Mouse (Mus musculus) midbrain, embryonic 14.5 days (tissue): ENCODE results near the gene 4931428L18Rik. TPM values are rescaled to one million over a fixed set of nuclear protein-coding genes. Genes with fewer than 3 reads are reported as not detected.

ENCODE experiments used
- ATAC-seq: fragments of 200-750 bp; cut with Nextera tagmentation; 2 replicates; pipeline ENCODE4 v1.8.0; 2017; ENCODE audit warnings: moderate number of reproducible peaks, moderate library complexity; ENCODE audit not compliant: low FRiP score, low TSS enrichment
- DNase-seq: peaks from one replicate; pipeline ENCODE4 v3.0.0-alpha.2; 2015
- H3K27ac ChIP-seq: fragments of 300-500 bp; sonication (generic); replicated peaks from 2 replicates; pipeline ENCODE4 v1.5.1; 2014; ENCODE audit warnings: mild to moderate bottlenecking, low read depth, low read length, moderate library complexity
- H3K27me3 ChIP-seq: fragments of 300-500 bp; sonication (generic); 2 replicates; pipeline ENCODE4 v1.6.1; 2014; ENCODE audit warnings: low read length, control low read depth, mixed read lengths; ENCODE audit not compliant: control insufficient read depth, insufficient read depth
- H3K36me3 ChIP-seq: fragments of 300-500 bp; sonication (generic); 2 replicates; pipeline ENCODE4 v1.6.1; 2014; ENCODE audit warnings: low read length, control low read depth; ENCODE audit not compliant: control insufficient read depth, insufficient read depth
- H3K4me1 ChIP-seq: fragments of 300-500 bp; sonication (generic); 2 replicates; pipeline ENCODE4 v1.6.1; 2014; ENCODE audit warnings: mild to moderate bottlenecking, antibody characterized with exemption, low read length, control low read depth; ENCODE audit not compliant: control insufficient read depth, insufficient read depth
- H3K4me2 ChIP-seq: fragments of 300-500 bp; sonication (generic); 2 replicates; pipeline ENCODE4 v1.6.1; 2014; ENCODE audit warnings: mild to moderate bottlenecking, low read length, moderate library complexity
- H3K4me3 ChIP-seq: fragments of 300-500 bp; sonication (generic); replicated peaks from 2 replicates; pipeline ENCODE4 v1.5.1; 2014; ENCODE audit warnings: low read depth, low read length
- H3K9ac ChIP-seq: fragments of 300-500 bp; sonication (generic); replicated peaks from 2 replicates; pipeline ENCODE4 v1.6.1; 2014; ENCODE audit warnings: mild to moderate bottlenecking, low read length, moderate library complexity
- H3K9me3 ChIP-seq: fragments of 300-500 bp; sonication (generic); 2 replicates; pipeline ENCODE4 v1.6.1; 2016; ENCODE audit warnings: low read length, control low read depth, mixed read lengths; ENCODE audit not compliant: control insufficient read depth
- WGBS: fragments of 180-500 bp; shearing (Covaris S2); extraction: QIAGEN DNeasy Blood & Tissue Kit; methylation state at CpG from one replicate; pipeline ENCODE4 v1.1.7; 2014; 5-methylcytosine and 5-hydroxymethylcytosine counted together
- polyA plus RNA-seq: library from polyadenylated mRNA; unstranded; fragments of >200 nt; fragmentation: Nextera tagmentation; extraction: Ambion mirVana; gene quantifications from 2 replicates; pipeline ENCODE4 v1.2.1, GENCODE M21; 2014

4931428L18Rik gene
- polyA plus RNA-seq, 1 experiment from 2014 or later, result not detected

- Histone ChIP-seq H3K27me3 (no peaks in the 10 kb centered on the region), H3K36me3 (no peaks in the 10 kb centered on the region), H3K9me3 (no peaks in the 10 kb centered on the region), H3K9ac (no peak overlapping the region), H3K4me3 (no peak overlapping the region), H3K4me1 (no peaks in the 10 kb centered on the region), H3K27ac (no peak overlapping the region), H3K4me2 (no peak overlapping the region)
- ATAC-seq (no peak), DNase-seq (peak; percentile 3)
- 81% methylated on average over 2 of the region's 2 CpGs for WGBS
Measured at GRCm38 (mm10) chr1:31058861-31059351, 163.6 kb downstream of the 4931428L18Rik start.

DNA sequence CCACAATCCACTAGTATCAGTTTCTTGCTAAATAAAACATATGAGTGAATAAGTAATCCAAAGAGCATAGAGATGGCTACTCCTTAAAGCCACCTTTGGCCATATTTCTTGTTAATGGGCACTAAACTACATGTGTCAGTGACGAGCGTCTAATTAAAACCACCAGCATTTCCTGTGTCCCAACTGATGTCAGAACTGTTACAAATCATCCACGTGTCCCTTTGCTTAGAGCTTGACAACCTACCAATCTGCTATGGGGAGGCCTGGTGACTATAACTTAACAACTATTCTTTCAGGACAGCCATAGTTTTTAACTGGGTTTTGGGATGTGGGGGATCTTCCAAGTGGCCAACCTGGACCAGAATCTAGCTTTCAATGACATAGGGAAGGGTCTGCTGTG is 164.3 kb downstream of the 4931428L18Rik start:
- 86% methylated on average over 3 of the region's 3 CpGs for WGBS
- ATAC-seq (no peak), DNase-seq (no peak)
- Histone ChIP-seq H3K4me1 (no peaks in the 10 kb centered on the region), H3K4me2 (no peak overlapping the region), H3K36me3 (no peaks in the 10 kb centered on the region), H3K9me3 (no peaks in the 10 kb centered on the region), H3K9ac (no peak overlapping the region), H3K27me3 (no peaks in the 10 kb centered on the region), H3K4me3 (no peak overlapping the region), H3K27ac (no peak overlapping the region)

- H3K4me2 ChIP-seq, result no peak overlapping the region
- no peak overlapping the region for H3K4me3 ChIP-seq
- DNase-seq, result no peak
- no peak overlapping the region for H3K27ac ChIP-seq
- ATAC-seq, result no peak
- 93% methylated on average over 5 of the region's 5 CpGs for WGBS
- no peaks in the 10 kb centered on the region for H3K9me3 ChIP-seq
- no peaks in the 10 kb centered on the region for H3K27me3 ChIP-seq
- H3K36me3 ChIP-seq, result no peaks in the 10 kb centered on the region
- H3K9ac ChIP-seq, result no peak overlapping the region
- no peaks in the 10 kb centered on the region for H3K4me1 ChIP-seq
Measured at GRCm38 (mm10) chr1:31051370-31051921, 171.0 kb downstream of the 4931428L18Rik start.

DNA sequence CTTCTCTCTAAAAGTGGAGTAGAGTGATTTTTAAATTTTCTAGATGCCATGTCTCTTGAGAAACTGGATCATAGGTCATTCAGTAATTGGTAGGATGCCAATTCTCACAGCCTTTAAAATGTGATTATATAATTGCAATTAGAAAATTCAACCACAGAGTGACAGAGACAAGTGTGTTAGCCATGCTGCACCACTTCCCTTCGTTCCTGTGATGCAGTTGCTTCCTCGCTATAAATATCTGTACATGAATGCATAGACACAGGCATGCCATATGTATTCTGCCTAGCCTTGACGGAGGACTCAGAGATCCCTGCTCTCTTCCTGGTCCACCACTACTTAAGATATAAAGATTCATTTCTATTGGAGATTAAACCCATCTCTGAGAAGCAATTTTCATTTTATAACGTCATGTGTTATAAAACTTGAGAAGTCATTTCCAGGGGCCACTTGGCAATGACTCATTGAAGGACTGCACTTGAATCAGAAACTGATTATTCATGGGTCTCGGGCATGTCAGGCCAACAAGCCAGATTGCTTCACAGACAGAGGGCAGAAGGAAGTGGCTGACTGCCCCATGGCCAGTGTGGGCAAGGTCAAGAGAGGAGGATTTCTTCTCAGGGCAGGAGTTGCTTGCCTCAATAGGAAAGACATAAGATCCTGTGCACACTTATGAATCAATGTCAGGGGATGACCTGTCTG is 172.4 kb downstream of the 4931428L18Rik start:
- DNase-seq (no peak), ATAC-seq (no peak)
- Histone ChIP-seq H3K4me3 (no peak overlapping the region), H3K4me2 (no peak overlapping the region), H3K4me1 (no peaks in the 10 kb centered on the region), H3K27ac (no peak overlapping the region), H3K27me3 (no peaks in the 10 kb centered on the region), H3K9ac (no peak overlapping the region), H3K9me3 (no peaks in the 10 kb centered on the region), H3K36me3 (no peaks in the 10 kb centered on the region)
- 89% methylated on average over 5 of the region's 5 CpGs for WGBS

GRCm38 (mm10) chr1:31043208-31043607 is 179.3 kb downstream of the 4931428L18Rik start:
- DNase-seq (no peak), ATAC-seq (no peak)
- Histone ChIP-seq H3K27me3 (no peaks in the 10 kb centered on the region), H3K9me3 (no peaks in the 10 kb centered on the region), H3K4me3 (no peak overlapping the region), H3K4me1 (no peaks in the 10 kb centered on the region), H3K4me2 (no peak overlapping the region), H3K27ac (no peak overlapping the region), H3K36me3 (no peaks in the 10 kb centered on the region), H3K9ac (no peak overlapping the region)
- WGBS, result 89% methylated on average over 3 of the region's 3 CpGs

- Histone ChIP-seq H3K36me3 (no peaks in the 10 kb centered on the region), H3K9ac (no peak overlapping the region), H3K4me3 (no peak overlapping the region), H3K4me2 (no peak overlapping the region), H3K27me3 (no peaks in the 10 kb centered on the region), H3K4me1 (no peaks in the 10 kb centered on the region), H3K9me3 (no peaks in the 10 kb centered on the region), H3K27ac (no peak overlapping the region)
- 93% methylated on average over 4 of the region's 4 CpGs for WGBS
- ATAC-seq, result no peak
- DNase-seq, result no peak
Measured at GRCm38 (mm10) chr1:31042793-31043192, 179.7 kb downstream of the 4931428L18Rik start.

GRCm38 (mm10) chr1:31033851-31034534 is 188.5 kb downstream of the 4931428L18Rik start:
- Histone ChIP-seq H3K9me3 (no peaks in the 10 kb centered on the region), H3K36me3 (no peaks in the 10 kb centered on the region), H3K4me2 (no peak overlapping the region), H3K4me1 (no peaks in the 10 kb centered on the region), H3K27ac (no peak overlapping the region), H3K27me3 (no peaks in the 10 kb centered on the region), H3K9ac (no peak overlapping the region), H3K4me3 (no peak overlapping the region)
- no peak for DNase-seq
- ATAC-seq, result no peak
- 77% methylated on average over 2 of the region's 2 CpGs for WGBS

- Histone ChIP-seq H3K4me2 (no peak overlapping the region), H3K9ac (no peak overlapping the region), H3K4me1 (no peaks in the 10 kb centered on the region), H3K9me3 (no peaks in the 10 kb centered on the region), H3K36me3 (no peaks in the 10 kb centered on the region), H3K27me3 (no peaks in the 10 kb centered on the region), H3K27ac (no peak overlapping the region), H3K4me3 (no peak overlapping the region)
- 86% methylated on average over 2 of the region's 2 CpGs for WGBS
- ATAC-seq, result no peak
- DNase-seq, result no peak
Measured at GRCm38 (mm10) chr1:31032351-31032750, 190.1 kb downstream of the 4931428L18Rik start.

GRCm38 (mm10) chr1:31023173-31023572 is 199.3 kb downstream of the 4931428L18Rik start:
- no peak overlapping the region for H3K4me3 ChIP-seq
- ATAC-seq, result no peak
- H3K4me1 ChIP-seq, result no peaks in the 10 kb centered on the region
- DNase-seq, result no peak
- H3K9me3 ChIP-seq, result no peaks in the 10 kb centered on the region
- H3K9ac ChIP-seq, result no peak overlapping the region
- no peaks in the 10 kb centered on the region for H3K27me3 ChIP-seq
- H3K36me3 ChIP-seq, result no peaks in the 10 kb centered on the region
- no peak overlapping the region for H3K27ac ChIP-seq
- H3K4me2 ChIP-seq, result no peak overlapping the region
